Mouse (Mus musculus): Measurements from ENCODE around the gene Dnajc5. TPM values are rescaled to one million over a fixed set of nuclear protein-coding genes. Genes with fewer than 3 reads are reported as not detected.

The Dnajc5 gene
- total RNA-seq, 1 experiment: 67.2 TPM

DNA sequence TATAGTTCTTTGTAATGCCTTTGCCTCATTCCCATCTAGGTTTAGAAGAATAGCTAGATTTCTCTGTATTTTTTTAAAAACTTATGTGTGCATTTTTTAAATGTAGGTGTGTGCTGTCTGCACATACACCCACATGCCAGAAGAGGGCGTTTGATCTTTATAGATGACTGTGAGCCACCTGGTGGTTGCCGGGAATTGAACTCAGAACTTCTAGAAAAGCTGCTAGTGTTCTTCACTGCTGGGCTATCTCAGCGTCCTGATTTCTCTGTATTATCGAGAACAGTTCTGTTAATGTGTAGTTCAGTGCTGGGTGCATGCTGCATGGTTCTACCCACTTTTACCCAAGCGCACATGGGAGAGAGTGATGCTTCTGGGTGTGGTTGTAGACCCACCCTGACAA is 2.5 kb downstream of the Dnajc5 start:
- peak overlapping the region in 1 of 2 experiments; percentile 25; a peak in 1 of 4 replicates for H3K4me3 ChIP-seq (ENCODE audit: insufficient read depth in 1 of 2, low read depth in 1 of 2, low read length in 2 of 2, poor library complexity in 1 of 2, severe bottlenecking in 1 of 2)
- in situ Hi-C loops (cut with MboI; ENCODE audit: low sequenced_read_pairs in 2 of 2, unreplicated experiment in 2 of 2): no loop called here
- peak; percentile 50 for DNase-seq (ENCODE audit: low read depth, low spot score)
- no peak overlapping the region for H3K27ac ChIP-seq (ENCODE audit: insufficient read depth, low read depth, low read length, poor library complexity, severe bottlenecking)
- H3K9ac ChIP-seq (ENCODE audit: insufficient read depth, low read depth, low read length, poor library complexity, severe bottlenecking): no peak overlapping the region
- 0 out of 2 replicates have a peak, but pooled peaks have one; percentile 39 for TF ChIP-seq ZNF384 (IDR thresholded peaks at IDR 0.05; ENCODE audit: low read depth, low read length)
- TF ChIP-seq ZC3H11A (IDR thresholded peaks at IDR 0.05; ENCODE audit: borderline replicate concordance, low read depth, low read length): 0 out of 2 replicates have a peak, but pooled peaks have one; percentile 3
- TF ChIP-seq MAFK (IDR thresholded peaks at IDR 0.05; ENCODE audit: insufficient read depth, low read depth, low read length): no peak
- no peak for TF ChIP-seq HCFC1 (IDR thresholded peaks at IDR 0.05; ENCODE audit: borderline replicate concordance, insufficient read depth, low read length)
- no peak for TF ChIP-seq CHD2 (IDR thresholded peaks at IDR 0.05; ENCODE audit: low read depth, low read length)
- H3K4me1 ChIP-seq (ENCODE audit: control insufficient read depth in 2 of 2, insufficient read depth in 2 of 2, low read length in 2 of 2, poor library complexity in 1 of 2): peaks cover 5 to 7% of the 10 kb centered on the region in 2 experiments; a peak in 2 of 4 replicates
- H3K36me3 ChIP-seq (ENCODE audit: control insufficient read depth, insufficient read depth, low read length, poor library complexity, severe bottlenecking): peaks cover 2% of the 10 kb centered on the region; the same call in 1 of the 2 replicates
- no peaks in the 10 kb centered on the region for H3K9me3 ChIP-seq (ENCODE audit: control insufficient read depth, insufficient read depth, low read depth, low read length)

DNA sequence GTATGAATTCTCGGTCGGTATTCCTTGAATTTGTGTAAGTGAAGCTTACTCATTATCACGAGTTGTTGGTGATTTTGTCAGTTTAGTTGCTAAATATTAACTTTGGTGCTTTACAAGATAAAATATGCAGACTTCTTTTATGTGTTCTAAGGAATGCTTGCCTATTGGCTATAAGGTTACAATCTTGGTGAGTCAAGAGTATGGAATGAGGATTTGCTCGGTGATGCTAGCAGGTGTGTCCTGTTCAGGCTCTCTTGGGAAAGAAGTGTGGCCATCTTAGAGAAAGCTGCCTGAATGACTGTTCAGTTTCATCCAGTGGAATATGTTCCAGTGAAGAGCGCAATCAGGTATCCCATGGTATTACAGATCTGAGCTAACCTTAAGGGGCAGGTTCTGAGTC is 5.2 kb downstream of the Dnajc5 start:
- no peak overlapping the region for H3K9ac ChIP-seq (ENCODE audit: insufficient read depth, low read depth, low read length, poor library complexity, severe bottlenecking)
- no peaks in the 10 kb centered on the region for H3K9me3 ChIP-seq (ENCODE audit: control insufficient read depth, insufficient read depth, low read depth, low read length)
- peaks cover 2% of the 10 kb centered on the region; the same call in 1 of the 2 replicates for H3K36me3 ChIP-seq (ENCODE audit: control insufficient read depth, insufficient read depth, low read length, poor library complexity, severe bottlenecking)
- in situ Hi-C loops (cut with MboI; ENCODE audit: low sequenced_read_pairs in 2 of 2, unreplicated experiment in 2 of 2): no loop called here
- H3K27ac ChIP-seq (ENCODE audit: insufficient read depth, low read depth, low read length, poor library complexity, severe bottlenecking): no peak overlapping the region
- TF ChIP-seq ZC3H11A (IDR thresholded peaks at IDR 0.05; ENCODE audit: borderline replicate concordance, low read depth, low read length) (no peak), ZNF384 (IDR thresholded peaks at IDR 0.05; ENCODE audit: low read depth, low read length) (no peak), HCFC1 (IDR thresholded peaks at IDR 0.05; ENCODE audit: borderline replicate concordance, insufficient read depth, low read length) (no peak), MAFK (IDR thresholded peaks at IDR 0.05; ENCODE audit: insufficient read depth, low read depth, low read length) (no peak), CHD2 (IDR thresholded peaks at IDR 0.05; ENCODE audit: low read depth, low read length) (no peak)
- no peak overlapping the region for H3K4me3 ChIP-seq (ENCODE audit: insufficient read depth in 1 of 2, low read depth in 1 of 2, low read length in 2 of 2, poor library complexity in 1 of 2, severe bottlenecking in 1 of 2)
- H3K4me1 ChIP-seq (ENCODE audit: control insufficient read depth in 2 of 2, insufficient read depth in 2 of 2, low read length in 2 of 2, poor library complexity in 1 of 2): peaks cover 3 to 4% of the 10 kb centered on the region in 2 experiments; a peak in 1 of 4 replicates
- DNase-seq (ENCODE audit: low read depth, low spot score): no peak

DNA sequence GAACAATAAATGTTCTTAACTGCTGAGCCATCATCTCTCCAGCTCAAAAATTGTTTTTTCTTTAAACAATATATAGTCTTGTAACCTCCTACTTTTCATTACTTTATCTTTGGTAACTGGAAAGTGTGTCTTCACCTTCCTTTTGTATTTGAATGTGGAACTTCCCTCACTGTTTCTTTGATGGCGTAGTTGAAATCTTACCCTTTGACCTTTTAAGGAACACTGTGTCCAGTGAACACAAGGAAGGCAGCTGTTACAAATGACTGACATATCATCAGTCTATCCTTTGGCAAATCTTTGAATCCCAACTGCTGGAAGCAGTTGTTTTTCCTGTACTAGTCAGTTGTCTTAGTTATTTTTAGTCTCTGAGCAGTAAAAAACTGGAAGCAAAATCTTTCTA is 8.8 kb downstream of the Dnajc5 start:
- Histone ChIP-seq H3K9me3 (ENCODE audit: control insufficient read depth, insufficient read depth, low read depth, low read length) (no peaks in the 10 kb centered on the region), H3K27ac (ENCODE audit: insufficient read depth, low read depth, low read length, poor library complexity, severe bottlenecking) (no peak overlapping the region), H3K4me3 (ENCODE audit: insufficient read depth in 1 of 2, low read depth in 1 of 2, low read length in 2 of 2, poor library complexity in 1 of 2, severe bottlenecking in 1 of 2) (no peak overlapping the region), H3K4me1 (ENCODE audit: control insufficient read depth in 2 of 2, insufficient read depth in 2 of 2, low read length in 2 of 2, poor library complexity in 1 of 2) (no peaks in the 10 kb centered on the region), H3K36me3 (ENCODE audit: control insufficient read depth, insufficient read depth, low read length, poor library complexity, severe bottlenecking) (peaks cover 2% of the 10 kb centered on the region; the same call in 1 of the 2 replicates), H3K9ac (ENCODE audit: insufficient read depth, low read depth, low read length, poor library complexity, severe bottlenecking) (no peak overlapping the region)
- TF ChIP-seq ZC3H11A (IDR thresholded peaks at IDR 0.05; ENCODE audit: borderline replicate concordance, low read depth, low read length): no peak
- no peak for TF ChIP-seq ZNF384 (IDR thresholded peaks at IDR 0.05; ENCODE audit: low read depth, low read length)
- no peak for TF ChIP-seq CHD2 (IDR thresholded peaks at IDR 0.05; ENCODE audit: low read depth, low read length)
- no peak for TF ChIP-seq HCFC1 (IDR thresholded peaks at IDR 0.05; ENCODE audit: borderline replicate concordance, insufficient read depth, low read length)
- no peak for TF ChIP-seq MAFK (IDR thresholded peaks at IDR 0.05; ENCODE audit: insufficient read depth, low read depth, low read length)
- in situ Hi-C loops (cut with MboI; ENCODE audit: low sequenced_read_pairs in 2 of 2, unreplicated experiment in 2 of 2): no loop called here
- DNase-seq (ENCODE audit: low read depth, low spot score): no peak

DNA sequence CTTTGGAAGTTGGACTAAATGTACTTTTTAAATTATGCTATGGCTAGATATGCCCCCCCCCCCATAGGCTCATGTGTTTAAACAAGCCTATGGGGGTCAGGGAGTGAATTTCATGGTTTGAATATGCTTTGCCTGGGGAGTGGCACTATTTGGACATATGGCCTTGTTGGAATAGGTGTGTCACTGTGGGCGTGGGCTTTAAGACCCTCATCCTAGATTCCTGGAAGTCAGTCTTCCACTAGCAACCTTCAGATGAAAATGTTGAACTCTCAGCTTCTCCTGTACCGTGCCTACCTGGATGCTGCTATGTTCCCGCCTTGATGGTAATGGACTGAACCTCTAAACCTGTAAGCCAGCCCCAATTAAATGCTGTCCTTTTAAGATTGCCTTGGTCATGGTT is 12.3 kb downstream of the Dnajc5 start:
- in situ Hi-C loops (cut with MboI; ENCODE audit: low sequenced_read_pairs in 2 of 2, unreplicated experiment in 2 of 2): no loop called here

More for the DNA sequence above, 12.3 kb downstream of the Dnajc5 start:
- Histone ChIP-seq H3K4me3 (ENCODE audit: insufficient read depth in 1 of 2, low read depth in 1 of 2, low read length in 2 of 2, poor library complexity in 1 of 2, severe bottlenecking in 1 of 2) (no peak overlapping the region), H3K36me3 (ENCODE audit: control insufficient read depth, insufficient read depth, low read length, poor library complexity, severe bottlenecking) (no peaks in the 10 kb centered on the region), H3K9me3 (ENCODE audit: control insufficient read depth, insufficient read depth, low read depth, low read length) (no peaks in the 10 kb centered on the region), H3K4me1 (ENCODE audit: control insufficient read depth in 2 of 2, insufficient read depth in 2 of 2, low read length in 2 of 2, poor library complexity in 1 of 2) (peaks cover 0 to 1% of the 10 kb centered on the region in 2 experiments; a peak in 2 of 4 replicates), H3K27ac (ENCODE audit: insufficient read depth, low read depth, low read length, poor library complexity, severe bottlenecking) (no peak overlapping the region), H3K9ac (ENCODE audit: insufficient read depth, low read depth, low read length, poor library complexity, severe bottlenecking) (no peak overlapping the region)
- no peak for DNase-seq (ENCODE audit: low read depth, low spot score)
- no peak for TF ChIP-seq HCFC1 (IDR thresholded peaks at IDR 0.05; ENCODE audit: borderline replicate concordance, insufficient read depth, low read length)
- no peak for TF ChIP-seq ZC3H11A (IDR thresholded peaks at IDR 0.05; ENCODE audit: borderline replicate concordance, low read depth, low read length)
- TF ChIP-seq CHD2 (IDR thresholded peaks at IDR 0.05; ENCODE audit: low read depth, low read length): no peak
- TF ChIP-seq ZNF384 (IDR thresholded peaks at IDR 0.05; ENCODE audit: low read depth, low read length): no peak
- TF ChIP-seq MAFK (IDR thresholded peaks at IDR 0.05; ENCODE audit: insufficient read depth, low read depth, low read length): no peak
